Mouse (Mus musculus) bone marrow macrophage, adult 2 months (primary cell): ENCODE results near the gene Podxl2.

ENCODE experiments used
- CTCF ChIP-seq: IDR thresholded peaks from 2 replicates; pipeline ENCODE4 v1.5.1; 2012; ENCODE audit warnings: low read depth, mild to moderate bottlenecking, low read length, moderate library complexity
- POLR2A ChIP-seq: IDR thresholded peaks from 2 replicates; pipeline ENCODE4 v1.6.1; 2012; ENCODE audit warnings: mild to moderate bottlenecking, low read depth, low read length, borderline replicate concordance

GRCm38 (mm10) chr6:88827395-88828205 is 47.2 kb downstream of the Podxl2 start:
- TF ChIP-seq POLR2A (no peak), CTCF (no peak)
